Mouse (Mus musculus) olfactory bulb, adult 2 months (tissue): ENCODE measurements around the gene H2-Oa. TPM values are rescaled to one million over a fixed set of nuclear protein-coding genes. Genes with fewer than 3 reads are reported as not detected.

Experiments used
- H3K27ac ChIP-seq: fragments of 200-500 bp; 2 replicates; pipeline ENCODE4 v1.5.1; 2012; ENCODE audit warnings: low read depth, low read length; ENCODE audit not compliant: insufficient read depth
- H3K4me1 ChIP-seq: fragments of 200-500 bp; 2 replicates; pipeline ENCODE4 v1.6.1; 2012; ENCODE audit warnings: low read length; ENCODE audit not compliant: control insufficient read depth, insufficient read depth
- H3K4me3 ChIP-seq: fragments of 200-500 bp; 2 replicates; pipeline ENCODE4 v1.5.1; 2012; ENCODE audit warnings: mild to moderate bottlenecking, low read depth, low read length, moderate library complexity; ENCODE audit not compliant: insufficient read depth
- CTCF ChIP-seq: fragments of 200-500 bp; IDR thresholded peaks from 2 replicates; pipeline ENCODE4 v1.5.1; 2012; ENCODE audit warnings: low read depth, mild to moderate bottlenecking, low read length, moderate library complexity; ENCODE audit not compliant: insufficient read depth
- POLR2A ChIP-seq: fragments of 200-500 bp; IDR thresholded peaks from 2 replicates; pipeline ENCODE4 v1.6.1; 2012; ENCODE audit warnings: mild to moderate bottlenecking, low read depth, low read length, moderate library complexity; ENCODE audit not compliant: insufficient read depth
- WGBS: fragments of 180-500 bp; shearing (Covaris S2); methylation state at CpG from one replicate; pipeline ENCODE4 v1.1.7; 2018; 5-methylcytosine and 5-hydroxymethylcytosine counted together
- polyA plus RNA-seq: library from polyadenylated mRNA; stranded (reverse); fragments of >200 nt; gene quantifications from 2 replicates; pipeline ENCODE4 v1.2.4, GENCODE M21; 2012; ENCODE audit warnings: low replicate concordance; ENCODE audit not compliant: missing spikeins, insufficient read depth, insufficient read length

H2-Oa gene
- polyA plus RNA-seq, 1 experiment = not detected

DNA sequence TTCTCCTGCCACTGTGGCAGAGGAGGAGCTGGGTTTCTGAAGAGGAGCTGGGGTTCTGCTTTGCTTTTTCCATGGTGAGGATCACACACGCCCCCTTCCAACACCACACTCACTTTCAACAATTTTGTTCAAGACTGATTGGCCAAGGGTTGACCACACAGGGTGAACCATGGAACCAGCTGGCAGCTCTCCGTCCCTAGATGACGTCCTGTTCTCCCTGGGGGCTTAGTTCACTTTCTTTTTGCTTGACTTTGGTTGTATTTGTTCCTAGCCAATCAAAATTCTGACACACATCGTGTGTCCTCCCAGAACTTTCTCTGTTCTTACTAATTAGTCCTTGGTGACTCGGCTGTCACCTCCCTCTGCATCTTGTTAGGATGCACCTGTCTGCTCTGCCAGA, 5.1 kb downstream of the H2-Oa start:
- WGBS = 60% methylated on average over 5 of the region's 5 CpGs
- no peak for TF ChIP-seq CTCF
- TF ChIP-seq POLR2A = no peak
- Histone ChIP-seq H3K4me1 (peaks cover 4% of the 10 kb centered on the region), H3K4me3 (no peak overlapping the region), H3K27ac (no peak overlapping the region)

GRCm38 (mm10) chr17:34098709-34099479, 6.8 kb downstream of the H2-Oa start:
- H3K4me1 ChIP-seq = peaks cover 4% of the 10 kb centered on the region
- WGBS = 69% methylated on average over 10 of the region's 10 CpGs
- TF ChIP-seq CTCF = no peak
- TF ChIP-seq POLR2A = no peak
- H3K27ac ChIP-seq = no peak overlapping the region
- no peak overlapping the region for H3K4me3 ChIP-seq

GRCm38 (mm10) chr17:34099531-34099930, 7.4 kb downstream of the H2-Oa start:
- H3K27ac ChIP-seq = no peak overlapping the region
- TF ChIP-seq POLR2A (no peak), CTCF (no peak)
- peaks cover 4% of the 10 kb centered on the region for H3K4me1 ChIP-seq
- 42% methylated on average over 5 of the region's 5 CpGs for WGBS
- no peak overlapping the region for H3K4me3 ChIP-seq

DNA sequence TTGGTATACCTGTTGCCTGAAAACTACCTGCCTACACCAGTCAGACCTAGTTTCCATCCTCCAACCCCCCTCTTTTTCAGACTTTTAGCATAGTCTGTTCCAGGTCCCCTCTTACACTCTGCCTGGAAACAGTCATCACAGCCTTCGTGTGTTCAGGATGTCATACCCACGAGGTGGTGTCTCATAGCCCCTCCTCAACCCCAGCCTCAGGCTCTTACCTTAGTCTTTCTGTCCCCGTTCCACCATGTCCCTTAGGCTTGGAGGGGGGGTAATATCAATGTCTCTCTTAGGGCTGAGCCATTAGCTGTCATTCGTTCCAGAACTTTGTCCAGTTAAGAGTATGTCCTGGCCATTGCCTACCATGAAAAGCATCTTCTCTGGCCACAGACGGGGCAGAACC, 9.0 kb downstream of the H2-Oa start:
- Histone ChIP-seq H3K27ac (no peak overlapping the region), H3K4me3 (no peak overlapping the region), H3K4me1 (peaks cover 4% of the 10 kb centered on the region)
- TF ChIP-seq CTCF = no peak; the same call in 1 of the 2 replicates
- 32% methylated on average over 5 of the region's 5 CpGs for WGBS

DNA sequence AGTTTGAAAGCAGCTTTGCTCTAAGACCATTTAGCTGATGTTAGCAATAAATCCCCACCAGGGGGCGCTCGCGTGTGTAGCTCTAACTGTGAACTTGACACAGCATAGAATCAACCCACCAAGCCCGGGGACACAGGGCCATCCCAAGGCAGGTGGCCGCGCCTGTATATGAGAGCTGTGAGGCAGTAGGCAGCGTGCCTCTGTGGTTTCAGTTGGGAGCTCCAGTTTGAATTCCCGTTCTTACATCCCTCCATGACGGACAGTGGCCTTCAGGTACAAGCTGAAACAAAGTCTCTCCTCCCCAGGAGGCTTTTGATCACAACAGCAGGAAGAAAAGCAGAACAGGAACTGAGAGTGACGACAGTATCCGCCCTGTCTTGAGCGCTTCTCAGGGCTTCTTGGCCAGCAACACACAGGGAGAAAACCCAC, 9.5 kb downstream of the H2-Oa start:
- peak overlapping the region; percentile 19; the same call in 1 of the 2 replicates for H3K4me3 ChIP-seq
- 5% methylated on average over 12 of the region's 12 CpGs for WGBS
- no peak overlapping the region for H3K27ac ChIP-seq
- peaks cover 4% of the 10 kb centered on the region for H3K4me1 ChIP-seq
- TF ChIP-seq CTCF (no peak), POLR2A (no peak)

DNA sequence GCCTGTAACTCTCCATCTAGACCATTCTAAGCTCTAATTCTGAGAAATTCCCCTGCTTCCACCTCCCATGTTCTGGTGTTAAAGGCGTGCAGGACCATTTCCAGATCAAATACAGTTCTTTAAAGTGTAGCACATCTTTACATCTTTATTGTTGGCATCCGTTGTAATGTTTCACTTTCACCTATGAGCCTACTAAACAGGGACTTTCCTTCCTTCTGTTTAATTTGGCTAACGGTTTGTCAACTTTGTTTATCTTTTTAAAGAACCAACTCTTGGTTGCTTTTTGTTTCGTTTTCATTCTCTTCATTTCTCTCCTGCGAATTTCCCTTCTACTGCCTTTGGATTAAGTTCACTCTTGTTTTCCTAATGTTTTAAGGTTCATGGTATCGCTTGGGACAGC, 10.7 kb downstream of the H2-Oa start:
- TF ChIP-seq CTCF (no peak), POLR2A (no peak)
- H3K4me3 ChIP-seq = no peak overlapping the region
- H3K27ac ChIP-seq = no peak overlapping the region
- 76% methylated on average over 6 of the region's 6 CpGs for WGBS
- H3K4me1 ChIP-seq = peaks cover 4% of the 10 kb centered on the region

GRCm38 (mm10) chr17:34104804-34105203, 12.7 kb downstream of the H2-Oa start:
- WGBS = 88% methylated on average over 9 of the region's 9 CpGs
- Histone ChIP-seq H3K4me1 (peaks cover 4% of the 10 kb centered on the region), H3K27ac (no peak overlapping the region), H3K4me3 (no peak overlapping the region)
- TF ChIP-seq CTCF (no peak), POLR2A (no peak)

DNA sequence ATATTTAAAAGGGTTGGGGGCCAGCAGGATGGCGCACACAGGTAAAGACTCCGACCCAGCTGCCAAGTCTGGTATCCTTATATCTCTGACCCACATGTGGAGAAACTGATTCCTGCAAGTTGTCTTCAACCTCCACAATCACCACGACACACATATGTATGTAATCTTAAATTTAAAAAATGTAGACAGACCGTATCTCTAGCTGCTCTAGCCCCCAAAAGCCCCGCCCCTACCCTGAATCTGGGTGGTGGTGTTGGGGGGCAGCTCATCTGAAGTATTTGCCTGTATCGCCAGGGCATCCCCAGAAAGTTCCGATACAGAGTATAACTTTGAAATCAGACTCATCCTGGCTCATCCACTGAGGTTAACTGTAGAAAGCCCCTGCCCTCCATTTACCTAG, 14.4 kb downstream of the H2-Oa start:
- 90% methylated on average over 7 of the region's 7 CpGs for WGBS
- TF ChIP-seq CTCF (no peak), POLR2A (no peak)
- no peak overlapping the region for H3K27ac ChIP-seq
- no peak overlapping the region for H3K4me3 ChIP-seq
- peaks cover 5% of the 10 kb centered on the region for H3K4me1 ChIP-seq

DNA sequence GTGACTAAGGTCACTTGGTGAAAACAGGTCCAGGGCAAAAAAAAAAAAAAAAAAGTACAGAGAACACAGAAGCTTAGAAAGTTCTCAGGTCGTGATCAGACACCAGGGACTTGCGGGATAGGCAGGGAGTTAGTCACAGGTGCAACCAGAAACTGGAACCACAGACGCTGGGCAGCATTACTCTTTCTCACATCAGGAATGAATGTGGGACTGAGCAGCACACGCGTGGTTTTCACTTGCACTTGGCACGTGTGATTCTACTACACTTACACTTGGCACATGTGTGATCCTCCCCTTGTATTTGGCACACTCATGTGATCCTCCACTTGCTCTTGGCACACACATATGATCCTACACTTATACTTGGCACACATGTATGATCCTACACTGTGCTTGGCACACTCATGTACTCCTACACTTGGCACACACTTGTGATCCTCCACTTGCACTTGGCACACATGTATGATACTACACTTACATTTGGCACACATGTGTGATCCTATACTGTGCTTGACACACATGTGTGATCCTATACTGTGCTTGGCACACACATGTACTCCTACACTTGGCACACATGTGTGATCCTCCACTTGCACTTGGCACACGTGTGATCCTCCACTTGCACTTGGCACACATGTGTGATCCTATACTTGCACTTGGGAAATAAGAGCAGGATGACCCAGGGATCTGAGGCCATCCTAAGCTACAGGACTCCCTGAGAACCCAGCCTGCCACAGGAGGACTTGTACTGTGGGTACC, 15.1 kb downstream of the H2-Oa start:
- 79% methylated on average over 7 of the region's 7 CpGs for WGBS
- no peak for TF ChIP-seq CTCF
- no peak for TF ChIP-seq POLR2A
- 0 out of 2 replicates have a peak, but pooled peaks cover 2% of the 10 kb centered on the region for H3K4me1 ChIP-seq
- H3K27ac ChIP-seq = no peak overlapping the region
- no peak overlapping the region for H3K4me3 ChIP-seq
